Mouse (Mus musculus) spleen, postnatal 4 days (tissue): ENCODE measurements around the gene Treml1.
"Not testable (repeated sequence)": the region's sequence is repeated elsewhere in the genome, so short reads cannot be mapped to it uniquely, and the experiment has no call there.

Source experiments
- DNase-seq, 2 experiments: peaks; one replicate each; pipeline ENCODE4 v3.0.0; 2022; ENCODE audit warnings: low spot score in 2 of 2

Gene Treml1

DNA sequence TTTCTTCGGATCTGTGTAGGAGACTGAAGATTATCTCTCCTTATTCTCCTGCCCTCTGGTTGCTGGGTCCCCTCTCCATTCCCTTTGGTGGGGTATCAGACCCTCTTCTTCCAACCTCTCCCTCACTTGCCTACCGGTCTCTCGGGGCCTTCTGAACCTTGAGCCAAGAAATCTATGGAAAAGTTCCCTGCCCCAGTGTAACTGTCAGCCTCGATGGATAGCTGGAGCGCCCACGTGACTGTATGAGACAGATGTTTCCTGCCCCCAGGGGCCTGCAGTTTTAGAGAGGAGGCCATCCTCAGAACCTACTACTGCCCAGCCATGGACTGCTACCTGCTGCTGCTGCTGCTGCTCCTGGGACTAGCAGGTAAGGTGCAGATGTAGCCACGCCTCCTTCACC, at the start of gene Treml1:
Gene Treml1 (plus strand): TSS at position 301 of the 400 bp plus-strand sequence.
- DNase-seq, result no peak

DNA sequence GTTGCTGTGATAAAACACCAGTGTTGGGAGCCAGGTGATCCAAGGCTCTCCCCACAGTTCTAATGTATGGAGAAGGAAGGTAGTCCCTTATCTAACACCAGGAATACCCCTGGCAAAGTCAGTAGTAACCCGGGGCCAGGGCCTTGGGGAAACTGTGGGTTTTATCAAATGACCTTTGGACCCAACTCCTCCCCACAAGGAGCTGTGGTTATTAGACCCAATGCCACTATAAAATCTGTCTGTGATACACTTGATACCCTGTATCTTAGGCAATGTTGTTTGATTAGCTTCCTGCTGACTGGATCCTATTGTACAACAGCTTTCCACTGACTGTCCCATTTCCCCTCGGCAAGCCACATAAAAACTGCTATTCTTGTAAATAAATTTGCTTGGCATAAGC, 47.6 kb upstream of the Treml1 start:
- no peak for DNase-seq

DNA sequence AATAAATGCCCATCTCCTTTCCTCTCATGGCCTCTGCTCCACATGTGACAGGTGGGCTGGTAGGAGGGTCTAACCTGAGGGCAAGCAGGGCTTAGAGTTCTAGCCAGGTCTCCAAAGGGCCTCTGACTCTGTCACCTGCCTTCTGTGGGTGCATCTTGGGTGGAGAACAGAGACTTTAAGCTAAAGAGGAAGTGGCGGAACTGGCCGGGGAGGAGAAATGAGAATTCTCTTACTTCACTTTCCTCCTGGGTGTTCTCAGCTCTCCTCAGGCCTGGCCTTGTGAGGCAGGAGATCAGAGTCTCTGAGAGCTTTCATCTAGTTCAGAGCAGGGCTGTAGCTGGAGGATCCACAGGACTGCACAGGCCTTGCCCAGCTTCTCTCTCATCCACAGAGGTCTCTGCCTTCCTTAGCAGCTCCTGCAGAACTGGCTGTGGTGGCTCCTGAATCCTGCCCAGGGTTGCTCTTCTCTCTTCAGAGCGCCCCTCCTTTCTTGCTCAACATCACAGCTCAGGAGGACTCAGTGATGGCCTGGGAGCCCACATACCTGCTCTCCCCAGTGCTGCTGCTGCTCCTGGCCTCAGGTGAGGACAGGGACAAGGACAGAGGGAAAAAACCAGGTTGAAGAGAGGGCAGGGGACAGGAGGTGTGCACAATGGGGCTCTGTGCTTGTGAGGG, 43.7 kb upstream of the Treml1 start, which contains the start of gene B430306N03Rik:
Gene B430306N03Rik (plus strand): TSS at position 237 of the 675 bp plus-strand sequence.
- DNase-seq, result peak in 1 of 2 experiments; percentile 34

DNA sequence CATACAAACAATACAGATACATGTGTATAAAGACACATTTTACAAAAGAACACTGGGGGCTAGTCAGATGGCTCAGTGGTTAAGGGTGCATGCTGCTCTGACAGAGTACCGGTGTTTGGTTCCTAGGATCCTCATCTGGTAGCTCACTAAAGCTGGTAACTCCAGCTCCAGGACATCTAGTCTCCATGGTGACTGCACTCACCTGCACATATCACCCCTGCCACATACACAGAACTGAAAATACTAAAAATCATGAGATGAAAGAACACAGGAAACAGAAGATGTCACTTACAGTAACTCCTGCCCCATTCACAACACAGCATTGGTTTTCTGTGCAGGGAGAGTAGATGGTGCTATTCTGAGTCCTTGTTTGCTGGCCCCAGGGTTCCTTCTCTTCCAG, 41.0 kb upstream of the Treml1 start:
- DNase-seq, result no peak

DNA sequence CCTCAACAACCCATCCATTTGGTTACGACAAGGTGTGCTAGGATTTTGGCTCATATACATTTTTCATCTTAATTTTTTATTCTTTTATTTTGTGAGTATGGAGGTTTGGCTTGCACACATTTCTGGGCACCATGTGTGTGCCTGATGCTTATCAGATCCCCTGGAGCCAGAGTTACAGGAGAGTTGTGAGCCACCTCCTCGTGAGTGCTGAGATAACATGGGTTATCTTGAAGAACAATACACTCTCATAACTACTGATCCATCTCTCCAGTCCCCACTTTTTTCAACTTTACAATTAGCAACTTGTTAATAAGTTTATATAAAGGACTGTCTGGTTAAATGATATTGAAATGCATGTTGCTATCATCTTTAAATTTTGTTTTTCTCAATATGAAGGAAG, 38.4 kb upstream of the Treml1 start:
- DNase-seq, result no peak

DNA sequence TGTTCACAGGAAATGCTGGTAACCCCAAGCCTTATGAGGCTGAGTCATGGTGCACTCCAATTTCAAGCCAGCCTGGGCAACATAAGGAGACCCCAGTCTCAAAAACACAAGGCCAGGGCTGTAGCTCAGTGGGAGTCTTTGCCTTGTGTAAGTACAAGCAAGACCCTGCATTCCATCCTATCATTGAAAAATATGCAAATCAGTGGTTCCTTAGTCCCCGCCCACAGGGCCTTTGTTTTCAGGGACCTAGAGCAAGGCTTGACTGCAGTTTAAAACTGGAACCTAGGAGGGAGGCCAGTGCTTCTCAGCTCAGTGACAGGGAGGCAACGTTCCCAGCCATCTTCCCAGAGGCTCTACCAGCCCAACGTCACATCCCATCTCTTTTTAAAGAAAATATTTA, 36.5 kb upstream of the Treml1 start:
- DNase-seq, result no peak

DNA sequence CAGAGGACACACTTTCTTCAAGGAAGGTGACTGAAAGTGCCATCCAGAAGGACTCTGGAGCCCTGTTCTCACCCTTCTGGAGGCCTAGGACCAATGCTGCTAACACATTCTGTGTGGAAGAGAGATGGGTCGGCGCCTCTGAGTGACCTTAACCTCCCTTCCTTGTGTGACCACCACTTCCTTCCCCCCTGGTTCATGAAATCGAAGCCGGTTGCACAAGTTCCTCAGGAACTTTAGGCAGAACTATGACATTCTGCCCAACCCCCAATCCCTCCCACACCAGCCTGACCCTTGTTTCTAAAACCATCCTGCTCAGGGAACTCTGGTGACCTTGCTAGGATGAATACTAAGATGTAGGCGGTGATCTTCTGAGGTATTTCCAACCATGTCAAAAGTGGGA, 35.5 kb upstream of the Treml1 start:
- peak in 1 of 2 experiments; percentile 45 for DNase-seq

DNA sequence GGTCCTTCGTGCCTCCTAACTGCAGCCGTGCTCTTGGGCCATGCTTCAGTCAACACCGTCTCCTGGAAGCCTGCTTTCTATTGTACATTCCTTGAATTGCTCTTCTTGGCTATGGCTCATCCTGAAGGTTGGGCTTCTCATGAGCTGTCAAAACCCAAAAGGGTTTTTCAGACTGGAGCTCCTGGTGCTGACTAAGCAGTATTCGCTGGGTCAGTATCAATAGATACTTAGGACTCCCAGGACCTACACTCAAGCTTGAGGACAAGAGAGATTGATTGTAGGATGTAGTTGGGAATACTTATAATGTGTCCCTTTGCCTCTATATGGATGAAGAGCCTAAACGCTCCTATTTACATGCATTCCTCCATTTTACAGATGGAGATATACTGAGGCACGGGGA, 34.6 kb upstream of the Treml1 start:
- no peak for DNase-seq

DNA sequence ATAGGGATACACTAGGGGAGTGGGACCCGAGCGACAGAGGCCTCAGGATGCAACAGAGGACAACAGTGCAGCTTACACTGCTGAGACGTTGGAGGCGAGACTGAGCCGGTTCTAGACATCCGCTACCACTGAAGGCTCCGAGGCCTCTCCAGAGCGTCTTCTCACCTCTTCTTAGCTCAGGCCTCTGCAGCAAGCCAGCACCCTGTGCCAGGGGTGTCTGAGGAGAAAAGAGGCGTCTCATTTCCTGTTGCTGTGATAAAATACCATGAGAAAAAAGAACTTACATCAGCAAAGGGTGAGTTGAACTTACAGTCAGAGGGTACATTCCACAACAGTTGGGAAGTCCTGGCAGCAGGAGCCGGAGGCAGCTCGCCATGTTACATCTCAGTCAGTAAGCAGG, 34.1 kb upstream of the Treml1 start:
- no peak for DNase-seq

DNA sequence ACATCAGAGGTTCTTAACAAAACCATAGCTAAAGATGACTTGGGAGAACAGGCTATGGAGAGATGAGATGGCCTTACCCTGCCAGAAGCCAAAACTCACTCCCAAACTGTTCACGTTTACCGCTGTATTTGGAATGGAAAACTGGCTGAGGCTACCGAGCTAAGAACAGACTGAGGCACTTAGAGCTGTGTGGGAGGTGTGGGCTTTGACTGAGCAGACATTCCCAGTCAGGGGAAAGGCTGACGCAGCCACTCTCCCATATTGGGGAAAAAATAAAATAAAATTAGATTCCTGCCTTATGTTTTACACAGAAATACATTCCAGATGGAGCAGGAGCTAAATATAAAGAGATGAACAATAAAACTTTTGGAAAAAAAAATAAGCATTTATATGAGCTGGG, 33.1 kb upstream of the Treml1 start:
- no peak for DNase-seq

DNA sequence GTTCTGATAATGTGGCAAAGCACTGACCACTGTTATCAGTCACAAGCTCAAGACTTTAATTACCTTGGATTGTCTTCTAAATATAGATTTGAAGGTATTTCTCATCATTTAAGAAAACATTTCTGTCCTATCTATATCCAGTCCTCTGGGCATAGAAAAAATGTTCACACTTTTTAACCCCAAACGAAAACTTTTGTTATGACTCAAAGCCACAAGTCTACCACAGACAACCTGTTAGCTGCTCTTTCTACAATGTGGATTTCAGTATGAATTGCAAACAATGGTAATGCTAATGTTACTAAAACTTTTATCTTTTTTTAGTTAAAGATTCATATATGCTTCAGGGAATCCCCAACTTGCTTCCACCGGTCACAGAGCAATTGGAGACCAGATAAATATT, 27.2 kb upstream of the Treml1 start:
- no peak for DNase-seq

DNA sequence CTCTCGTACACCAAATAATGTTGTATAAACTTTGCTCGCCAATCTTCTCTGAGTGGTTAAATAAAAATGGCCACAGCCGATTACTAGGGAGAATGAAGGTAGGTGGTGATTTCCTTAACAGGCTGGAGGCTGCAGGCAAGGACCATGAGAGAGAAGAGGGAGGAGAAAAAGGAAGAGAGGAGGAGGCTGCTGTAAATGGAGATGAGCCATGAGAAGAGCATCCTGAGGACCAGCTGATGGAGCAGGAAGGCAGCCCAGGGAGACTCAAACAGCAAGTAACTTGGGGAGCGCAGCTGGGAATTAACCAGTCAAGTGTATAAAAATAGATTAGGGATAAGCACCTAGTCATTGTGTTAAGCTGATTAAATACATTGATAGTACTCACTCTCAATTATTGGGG, 25.5 kb upstream of the Treml1 start:
- DNase-seq, result no peak

DNA sequence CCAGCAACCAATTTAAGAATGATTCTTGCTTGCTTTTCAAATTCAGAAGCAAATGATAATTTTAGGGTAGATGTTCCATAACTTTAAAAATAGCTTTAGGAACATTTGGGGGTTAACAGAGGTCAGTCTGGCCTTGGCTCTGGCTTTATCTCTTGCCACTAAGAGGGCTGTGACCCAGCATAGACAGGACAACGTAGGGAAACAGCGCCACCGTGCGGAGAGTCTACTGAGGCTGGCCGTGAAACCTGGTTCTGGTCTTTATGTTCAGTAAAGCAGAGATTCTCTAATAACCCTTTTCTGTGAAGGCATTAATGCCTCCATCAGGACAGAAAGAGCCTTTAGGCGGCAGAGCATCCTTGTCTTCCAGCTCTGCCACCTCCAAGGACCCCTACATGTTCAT, 22.9 kb upstream of the Treml1 start:
- DNase-seq, result peak; percentile 88 to 97

DNA sequence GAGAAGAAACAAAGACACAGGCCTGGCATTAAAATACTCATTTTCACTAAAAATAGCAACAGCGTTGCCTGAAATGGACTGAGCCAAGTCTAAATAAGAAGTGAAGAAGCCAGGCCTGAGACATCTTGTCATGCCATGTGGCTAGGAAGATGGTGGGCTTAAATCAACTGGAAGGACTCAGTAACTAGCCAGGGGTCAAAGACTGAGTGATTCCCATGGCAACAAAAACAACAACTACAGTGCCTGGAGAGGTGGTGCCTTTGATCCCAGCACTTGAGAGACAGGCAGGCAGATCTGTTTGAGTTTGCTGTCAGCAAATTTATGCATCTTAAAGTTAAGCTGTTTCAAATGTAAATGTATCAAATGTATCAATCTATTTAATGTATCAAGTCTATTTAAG, 19.4 kb upstream of the Treml1 start:
- no peak for DNase-seq

DNA sequence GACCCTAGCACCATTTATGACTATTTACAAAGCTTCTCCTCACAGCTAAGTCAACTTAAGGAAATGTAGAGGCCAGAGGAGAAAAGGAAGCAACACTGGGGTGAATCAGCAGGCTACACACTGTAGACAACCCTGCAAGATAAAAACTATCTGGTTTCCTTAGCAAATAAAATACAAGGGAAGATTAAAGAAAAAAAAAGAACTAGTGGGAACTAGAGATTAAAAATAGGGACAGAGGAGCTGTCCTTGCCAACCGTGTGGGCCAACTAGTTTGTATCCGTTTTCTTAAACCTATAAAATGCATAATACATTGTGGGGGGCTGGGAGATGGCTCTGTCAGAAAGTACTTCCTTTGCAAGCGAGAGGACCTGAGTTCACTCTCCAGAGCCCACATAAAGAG, 17.8 kb upstream of the Treml1 start:
- DNase-seq, result no peak

DNA sequence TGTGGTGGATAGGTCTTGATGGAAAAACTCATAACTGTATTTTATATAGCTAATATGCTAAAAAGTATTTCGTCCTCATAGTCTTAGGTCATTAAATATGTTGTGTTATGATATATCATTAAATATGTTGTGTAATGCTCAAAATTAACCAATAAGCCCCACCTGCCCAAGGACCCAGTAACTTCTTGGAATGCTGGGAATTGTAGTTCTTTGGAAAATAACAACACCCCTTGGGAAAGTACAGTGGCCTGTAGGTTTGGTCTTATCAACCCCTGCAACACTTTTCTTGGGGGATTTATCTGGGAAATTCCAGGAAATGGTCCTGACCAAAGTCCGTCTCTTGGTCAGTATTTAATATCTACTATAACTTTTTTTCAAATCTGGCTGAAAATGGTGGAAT, 16.7 kb upstream of the Treml1 start:
- DNase-seq, result no peak

DNA sequence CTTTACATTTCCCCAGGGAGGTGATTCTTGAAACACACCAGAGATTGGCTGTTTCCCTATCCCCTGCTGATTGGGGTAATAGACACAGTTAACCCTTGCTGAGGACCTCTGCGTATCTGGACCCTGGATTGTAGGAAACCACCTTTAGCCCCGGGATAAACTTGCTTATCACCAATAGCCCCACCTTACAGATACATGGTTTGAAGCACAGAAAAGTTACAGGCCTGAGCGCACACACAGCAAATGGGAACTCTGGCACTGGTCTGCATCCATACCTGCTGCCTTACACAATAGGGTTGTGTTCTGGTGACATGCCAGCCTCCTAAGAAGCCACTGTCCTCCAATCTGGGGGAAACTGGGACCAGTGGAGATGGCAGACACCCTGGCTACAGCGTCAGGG, 13.9 kb upstream of the Treml1 start:
- no peak for DNase-seq

DNA sequence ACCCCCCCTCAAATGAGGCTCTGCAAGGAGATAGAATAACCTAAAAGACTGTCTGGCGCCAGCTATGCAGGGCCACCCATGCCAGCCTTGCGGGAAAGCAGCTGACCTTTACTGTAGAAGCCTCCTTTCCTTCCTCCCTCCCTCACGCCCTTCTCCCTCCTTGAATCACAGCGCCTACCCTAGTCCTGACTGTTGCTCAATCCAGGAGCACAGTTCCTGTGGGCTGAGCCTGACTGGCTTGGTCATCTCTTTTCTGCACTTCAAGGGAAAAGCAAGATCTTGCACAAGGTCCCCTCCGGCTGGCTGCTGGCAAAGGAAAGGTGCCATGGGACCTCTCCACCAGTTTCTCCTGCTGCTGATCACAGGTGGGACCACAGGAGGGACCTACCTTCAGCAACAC, 13.5 kb upstream of the Treml1 start, which contains the start of gene Trem2:
Gene Trem2 (plus strand): TSS at position 171 of the 400 bp plus-strand sequence.
- no peak for DNase-seq

DNA sequence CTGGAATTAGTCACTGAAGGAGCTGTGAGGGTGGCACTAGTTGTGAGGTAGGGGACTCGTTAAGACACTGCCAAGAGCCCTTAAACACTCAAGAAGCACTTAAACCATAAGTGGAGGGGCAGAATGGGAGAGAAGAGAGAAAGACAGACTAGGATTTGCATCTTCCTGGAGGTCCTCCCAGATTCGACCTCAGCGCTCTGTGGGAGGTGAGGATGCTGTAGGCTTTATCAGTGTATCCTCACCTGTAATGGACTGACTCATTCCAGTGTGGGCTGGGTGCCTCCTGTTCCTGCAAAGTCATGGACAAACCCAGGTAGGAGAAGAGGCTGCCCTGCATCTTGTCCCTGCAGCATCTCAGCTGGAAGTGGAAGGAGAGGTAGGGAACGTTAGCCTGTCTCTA, 12.9 kb upstream of the Treml1 start:
- DNase-seq, result no peak

DNA sequence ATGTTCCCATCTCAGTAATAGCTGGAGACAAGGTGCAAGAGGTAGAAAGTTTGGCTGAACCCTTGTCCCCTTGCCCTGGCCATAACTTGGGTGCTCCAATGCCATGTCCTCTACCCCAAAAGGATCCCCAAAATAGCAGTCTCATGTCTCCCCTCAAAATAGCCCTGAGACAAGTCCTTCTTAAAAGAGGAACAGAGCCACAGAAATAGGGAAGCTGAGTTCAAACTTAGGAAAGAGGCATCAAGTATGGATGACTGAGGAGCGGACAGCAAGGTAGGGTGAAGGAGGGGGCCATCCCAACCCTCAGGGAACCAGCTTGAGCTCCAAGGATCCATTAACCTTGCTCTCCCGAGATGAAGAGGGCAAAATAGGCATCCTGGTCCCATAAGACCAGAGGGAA, 12.4 kb upstream of the Treml1 start:
- DNase-seq, result no peak

DNA sequence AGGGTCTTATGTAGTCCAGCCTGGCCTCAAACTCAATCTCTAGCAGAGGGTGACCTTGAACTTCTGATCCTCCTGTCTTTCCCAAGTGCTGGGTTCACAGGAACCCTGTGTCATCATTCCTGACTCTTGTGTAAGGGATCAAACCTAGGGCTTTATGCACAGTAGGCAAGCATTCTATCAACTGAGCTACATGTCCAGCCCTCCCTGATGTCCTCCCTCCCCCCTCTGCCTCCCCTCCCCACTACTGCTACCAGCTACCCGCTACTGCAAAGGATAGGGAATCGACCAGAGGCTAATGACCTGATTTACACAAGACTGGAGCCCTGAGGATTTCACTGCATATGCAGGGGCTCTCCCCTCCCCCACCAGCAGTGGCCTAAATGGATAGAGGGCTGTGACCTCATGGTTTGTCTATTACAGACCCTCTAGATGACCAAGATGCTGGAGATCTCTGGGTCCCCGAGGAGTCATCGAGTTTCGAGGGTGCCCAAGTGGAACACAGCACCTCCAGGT, 9.0 kb upstream of the Treml1 start:
- no peak for DNase-seq

DNA sequence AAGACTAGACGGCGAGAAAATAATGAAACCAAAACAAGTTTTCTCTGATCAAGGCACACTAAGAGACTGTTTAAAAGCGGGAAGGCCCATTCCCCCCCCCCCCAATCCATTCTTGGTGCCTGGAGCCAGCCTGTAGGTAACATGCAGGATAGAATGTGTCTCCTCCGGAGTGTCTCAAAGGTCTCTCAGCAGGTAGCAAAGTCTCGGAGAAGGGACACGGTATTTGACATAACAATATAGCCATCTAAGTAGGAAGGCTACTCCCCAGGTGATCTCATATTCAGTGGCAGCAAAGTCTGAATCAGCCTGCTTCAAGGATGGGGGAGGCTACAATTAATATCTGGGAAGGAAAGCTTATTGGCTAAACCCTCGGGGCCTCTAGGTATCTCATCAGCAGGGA, 6.7 kb upstream of the Treml1 start:
- not testable (repeated sequence) for DNase-seq

DNA sequence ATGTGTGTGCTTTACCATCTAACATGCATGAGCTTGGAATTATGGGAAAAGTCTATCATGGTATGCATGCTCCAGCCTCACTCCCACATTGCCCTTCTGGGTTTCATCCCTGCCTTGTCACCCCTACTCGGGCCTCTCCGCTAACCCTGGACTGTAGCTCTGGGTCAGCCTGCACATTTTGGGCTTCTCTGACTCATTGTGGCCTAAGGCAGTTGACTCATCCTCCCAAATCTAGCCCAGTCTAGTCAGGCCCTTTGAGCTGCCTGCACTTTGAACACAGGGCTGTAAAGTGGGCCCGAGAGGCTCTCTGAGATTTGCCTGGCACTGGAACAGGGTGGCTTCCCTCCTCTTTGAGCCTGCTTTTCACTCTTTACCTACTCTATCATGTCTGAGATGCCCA, 3.9 kb upstream of the Treml1 start:
- no peak for DNase-seq

DNA sequence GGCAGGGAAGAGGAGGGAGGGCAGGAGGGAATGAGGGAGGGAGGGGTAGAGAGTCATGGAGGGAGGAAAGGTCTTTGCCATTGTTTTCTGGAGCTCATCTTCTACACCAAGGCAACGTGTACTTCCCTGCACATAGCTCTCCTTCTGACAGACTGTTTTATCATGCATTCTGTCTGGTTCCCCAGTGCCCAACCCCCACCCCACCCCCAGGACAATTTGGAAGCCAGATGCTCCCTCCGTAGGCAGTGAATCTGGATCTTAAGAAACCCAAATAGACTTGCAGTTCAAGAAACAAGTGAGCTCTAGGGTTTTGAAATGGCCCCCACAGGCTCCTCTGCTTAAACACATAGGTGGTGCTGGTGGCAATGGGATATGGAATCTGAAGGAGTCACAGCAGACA, 1.8 kb upstream of the Treml1 start:
- DNase-seq, result no peak
